ENCODE assay signal across 8 mouse cellular contexts in genomic region chr2:153649298-153650013, GRCm38 (mm10). TPM values are rescaled to one million over a fixed set of nuclear protein-coding genes. Genes with fewer than 3 reads are reported as not detected.
DNase-seq lines count a peak whose midpoint lies in the region; ATAC-seq and TF ChIP-seq lines count a peak whose summit lies in the region.

Gene Dnmt3b (plus strand): TSS chr2:153649450.

- TF ChIP-seq CTCF in heart, postnatal 0 days (IDR thresholded peaks at IDR 0.05; ENCODE audit: low read depth): no peak
- TF ChIP-seq CTCF in lung, embryonic 14.5 days (IDR thresholded peaks at IDR 0.05; ENCODE audit: low read depth): no peak; the same call in 1 of the 2 replicates
- peak; percentile 68; the same call in 1 of the 2 replicates for TF ChIP-seq CTCF in thymus, adult 2 months (IDR thresholded peaks at IDR 0.05; ENCODE audit: borderline replicate concordance, control insufficient read depth, extremely low read depth, insufficient read depth, low read length, poor library complexity)

- H3K27ac ChIP-seq in forebrain, embryonic 11.5 days (ENCODE audit: low read depth, low read length): no peak within 1 kb of the TSS
- H3K27ac ChIP-seq in heart, postnatal 0 days (ENCODE audit: low read depth): no peak within 1 kb of the TSS
- no peak within 1 kb of the TSS for H3K27ac ChIP-seq in lung, embryonic 14.5 days (ENCODE audit: low read depth)
- 0 out of 2 replicates have a peak within 1 kb of the TSS, but pooled peaks have one; percentile 10 for H3K27ac ChIP-seq in neural tube, embryonic 14.5 days (ENCODE audit: low read depth, low read length)
- no peak within 1 kb of the TSS for H3K27ac ChIP-seq in thymus, adult 2 months (ENCODE audit: control insufficient read depth, insufficient read depth, low read length)

- H3K9me3 ChIP-seq in forebrain, embryonic 11.5 days (ENCODE audit: control insufficient read depth, low read length): no peaks in the 10 kb centered on the region
- no peaks in the 10 kb centered on the region for H3K9me3 ChIP-seq in heart, postnatal 0 days (replicated peaks; ENCODE audit: control insufficient read depth, low read length)
- no peaks in the 10 kb centered on the region for H3K9me3 ChIP-seq in lung, embryonic 14.5 days (ENCODE audit: low read depth, low read length)
- H3K9me3 ChIP-seq in neural tube, embryonic 14.5 days (ENCODE audit: control insufficient read depth, low read length): no peaks in the 10 kb centered on the region

- no peak for TF ChIP-seq POLR2A in thymus, adult 2 months (IDR thresholded peaks at IDR 0.05; ENCODE audit: control insufficient read depth, extremely low read depth, insufficient read depth, low read length, poor library complexity)

- H3K9ac ChIP-seq in forebrain, embryonic 11.5 days (ENCODE audit: low read length): peak within 1 kb of the TSS; percentile 78
- H3K9ac ChIP-seq in heart, postnatal 0 days (replicated peaks; ENCODE audit: low read depth, low read length): peak within 1 kb of the TSS; percentile 78
- H3K9ac ChIP-seq in lung, embryonic 14.5 days: peak within 1 kb of the TSS; percentile 72
- H3K9ac ChIP-seq in neural tube, embryonic 14.5 days (replicated peaks; ENCODE audit: low read depth, low read length): peak within 1 kb of the TSS; percentile 78

- peak within 1 kb of the TSS; percentile 83 for H3K4me3 ChIP-seq in forebrain, embryonic 11.5 days (ENCODE audit: low read depth, low read length)
- peak within 1 kb of the TSS; percentile 76 for H3K4me3 ChIP-seq in heart, postnatal 0 days (ENCODE audit: low read depth, low read length)
- H3K4me3 ChIP-seq in lung, embryonic 14.5 days (ENCODE audit: low read depth, low read length): peak within 1 kb of the TSS; percentile 67
- peak within 1 kb of the TSS; percentile 78 for H3K4me3 ChIP-seq in neural tube, embryonic 14.5 days (ENCODE audit: low read depth, low read length)
- peak within 1 kb of the TSS; percentile 57 for H3K4me3 ChIP-seq in thymus, adult 2 months (ENCODE audit: control insufficient read depth, insufficient read depth, low read length)

- DNase-seq in ES-CJ7 (ENCODE audit: low read depth, low spot score): peak; percentile 22
- DNase-seq in brain, embryonic 18.5 days (ENCODE audit: low read depth, low spot score): peak; percentile 24
- DNase-seq in forebrain, embryonic 11.5 days (ENCODE audit: low spot score): peak; percentile 84
- DNase-seq in heart, postnatal 0 days (ENCODE audit: low spot score): peak; percentile 36
- peak; percentile 85 for DNase-seq in kidney, postnatal 14 days
- DNase-seq in lung, embryonic 14.5 days: peak; percentile 85
- DNase-seq in thymus, adult 2 months: peak; percentile 41

- no peak for TF ChIP-seq EP300 in heart, postnatal 0 days (IDR thresholded peaks at IDR 0.05; ENCODE audit: low read depth)

- no peaks in the 10 kb centered on the region for H3K36me3 ChIP-seq in forebrain, embryonic 11.5 days (ENCODE audit: control insufficient read depth, insufficient read depth, low read length)
- H3K36me3 ChIP-seq in heart, postnatal 0 days (replicated peaks; ENCODE audit: control insufficient read depth, insufficient read depth, low read length): no peaks in the 10 kb centered on the region
- no peaks in the 10 kb centered on the region for H3K36me3 ChIP-seq in lung, embryonic 14.5 days (ENCODE audit: insufficient read depth)
- H3K36me3 ChIP-seq in neural tube, embryonic 14.5 days (ENCODE audit: control insufficient read depth, insufficient read depth, low read length): no peaks in the 10 kb centered on the region
- H3K36me3 ChIP-seq in thymus, adult 2 months (ENCODE audit: control insufficient read depth, insufficient read depth, low read length): no peaks in the 10 kb centered on the region

- 1% methylated on average over 64 of the region's 93 CpGs for WGBS in forebrain, embryonic 11.5 days
- under 1% methylated on average over 69 of the region's 93 CpGs for WGBS in heart, postnatal 0 days
- WGBS in lung, embryonic 14.5 days: under 1% methylated on average over 87 of the region's 93 CpGs
- WGBS in neural tube, embryonic 14.5 days: under 1% methylated on average over 65 of the region's 93 CpGs
- WGBS in thymus, adult 2 months: under 1% methylated on average over 89 of the region's 93 CpGs

- ATAC-seq in forebrain, embryonic 11.5 days (replicated peaks; ENCODE audit: low FRiP score): peak; percentile 87
- peak; percentile 90 for ATAC-seq in heart, postnatal 0 days (ENCODE audit: insufficient read depth, low read depth)
- ATAC-seq in lung, embryonic 14.5 days (ENCODE audit: insufficient read depth): peak; percentile 89
- peak; percentile 91 for ATAC-seq in neural tube, embryonic 14.5 days (ENCODE audit: low read depth)

- H3K4me2 ChIP-seq in forebrain, embryonic 11.5 days (ENCODE audit: low read depth, low read length, severe bottlenecking): peak within 1 kb of the TSS; percentile 95
- H3K4me2 ChIP-seq in heart, postnatal 0 days (ENCODE audit: low read depth, low read length): peak within 1 kb of the TSS; percentile 97
- peak within 1 kb of the TSS; percentile 93 for H3K4me2 ChIP-seq in lung, embryonic 14.5 days
- H3K4me2 ChIP-seq in neural tube, embryonic 14.5 days (ENCODE audit: low read depth, low read length): peak within 1 kb of the TSS; percentile 95

- peaks cover 4% of the 10 kb centered on the region; the same call in 1 of the 2 replicates for H3K27me3 ChIP-seq in forebrain, embryonic 11.5 days (ENCODE audit: control insufficient read depth, insufficient read depth, low read length)
- H3K27me3 ChIP-seq in heart, postnatal 0 days (ENCODE audit: control insufficient read depth, insufficient read depth, low read length): no peaks in the 10 kb centered on the region
- no peaks in the 10 kb centered on the region for H3K27me3 ChIP-seq in lung, embryonic 14.5 days (ENCODE audit: insufficient read depth, low read length)
- 0 out of 2 replicates have a peak, but pooled peaks cover 3% of the 10 kb centered on the region for H3K27me3 ChIP-seq in neural tube, embryonic 14.5 days (ENCODE audit: control insufficient read depth, insufficient read depth, low read length)
- no peaks in the 10 kb centered on the region for H3K27me3 ChIP-seq in thymus, adult 2 months (ENCODE audit: control insufficient read depth, insufficient read depth, low read length)

- H3K4me1 ChIP-seq in forebrain, embryonic 11.5 days (replicated peaks; ENCODE audit: control insufficient read depth, insufficient read depth, low read length): peaks cover 14% of the 10 kb centered on the region; the same call in 1 of the 2 replicates
- H3K4me1 ChIP-seq in heart, postnatal 0 days (ENCODE audit: control insufficient read depth, insufficient read depth): no peaks in the 10 kb centered on the region
- 0 out of 2 replicates have a peak, but pooled peaks cover 9% of the 10 kb centered on the region for H3K4me1 ChIP-seq in lung, embryonic 14.5 days (ENCODE audit: insufficient read depth)
- H3K4me1 ChIP-seq in neural tube, embryonic 14.5 days (ENCODE audit: control insufficient read depth, insufficient read depth, low read length): 0 out of 2 replicates have a peak, but pooled peaks cover 3% of the 10 kb centered on the region
- peaks cover 19% of the 10 kb centered on the region for H3K4me1 ChIP-seq in thymus, adult 2 months (replicated peaks; ENCODE audit: control insufficient read depth, insufficient read depth, low read length)

RNA-seq across cellular contexts. Expression of gene Dnmt3b, which starts in this region (rescaled TPM):
- 14.3 and 18.0 TPM in 2 replicates for polyA plus RNA-seq in forebrain, embryonic 11.5 days (2014; fragmentation: Nextera tagmentation; extraction: Ambion mirVana)
- total RNA-seq in heart, postnatal 0 days (2014; rRNA removed; ENCODE audit: low replicate concordance): 0.62 and 1.4 TPM in 2 replicates
- 1.7 and 1.8 TPM in 2 replicates for polyA plus RNA-seq in heart, postnatal 0 days (2015; fragmentation: Nextera tagmentation; extraction: Ambion mirVana)
- polyA plus RNA-seq in lung, embryonic 14.5 days (2014; fragmentation: Nextera tagmentation; extraction: Ambion mirVana): 14.8 and 18.1 TPM in 2 replicates
- 2.9 and 3.6 TPM in 2 replicates for polyA plus RNA-seq in neural tube, embryonic 14.5 days (2014; fragmentation: Nextera tagmentation; extraction: Ambion mirVana)
- 4.4 and 4.7 TPM in 2 replicates for polyA plus RNA-seq in thymus, adult 2 months (2012; rRNA removed)

Comparison
In these comparisons a context has a peak if more than half of its experiments do, and no peak if none do; other contexts are left out.
1. DNase-seq: peak in every context shown above with its lines; median percentile 85 in kidney, postnatal 14 days; 85 in lung, embryonic 14.5 days; 84 in forebrain, embryonic 11.5 days; 41 in thymus, adult 2 months; 36 in heart, postnatal 0 days; 24 in brain, embryonic 18.5 days; 22 in ES-CJ7.